Mouse (Mus musculus) heart, postnatal 0 days (tissue): ENCODE measurements around the gene Crhr1.

Source experiments
- CTCF ChIP-seq: IDR thresholded peaks from 2 replicates; pipeline ENCODE4 v1.5.1; 2016; ENCODE audit warnings: antibody characterized with exemption, control low read depth, low read depth
- EP300 ChIP-seq: IDR thresholded peaks from 2 replicates; pipeline ENCODE4 v1.6.1; 2016; ENCODE audit warnings: antibody characterized with exemption, low read depth

DNA sequence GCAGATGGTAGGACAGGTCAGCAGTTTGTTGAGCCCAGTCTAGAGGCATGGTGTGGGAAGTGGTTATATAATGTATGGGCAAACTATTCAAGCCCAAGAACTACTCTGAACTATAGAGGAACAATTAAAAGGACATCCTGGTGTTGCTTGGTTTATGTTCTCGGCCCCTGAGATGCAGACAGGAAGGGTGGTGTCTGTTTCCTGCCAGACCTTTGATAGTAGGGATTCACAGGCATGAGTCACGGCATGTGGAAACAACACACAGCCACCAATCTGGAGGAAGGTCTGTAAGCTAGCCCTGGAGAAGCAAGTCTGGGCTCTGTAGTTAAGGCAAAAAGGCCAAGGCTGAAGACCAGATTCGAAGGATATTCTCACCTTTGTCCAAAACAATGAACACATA lies 70.6 kb downstream of the Crhr1 start:
- TF ChIP-seq CTCF: no peak
- no peak for TF ChIP-seq EP300
